9 mouse cellular contexts compared by ENCODE assay signal in the genomic region with DNA sequence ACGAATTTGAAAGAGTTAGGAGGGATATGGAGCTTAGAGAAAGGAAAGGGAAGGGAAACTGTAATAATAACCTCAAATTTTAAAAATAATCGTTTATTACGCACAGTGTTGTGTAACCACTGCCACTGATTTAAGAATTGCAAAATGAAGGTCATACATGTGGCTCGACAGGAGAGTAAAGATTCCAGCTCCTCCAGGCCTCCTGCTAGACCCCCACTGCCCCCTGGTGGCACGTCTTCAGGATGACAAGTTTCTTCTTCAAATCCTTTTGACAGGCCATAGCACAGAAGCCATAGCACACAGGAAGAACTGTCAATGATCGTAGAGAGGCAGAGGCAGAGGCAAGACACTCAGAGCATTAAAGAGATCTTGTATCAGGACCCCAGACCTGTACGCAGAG. TPM values are rescaled to one million over a fixed set of nuclear protein-coding genes. Genes with fewer than 3 reads are reported as not detected.
A peak's percentile ranks its signal among the peaks of the same experiment; 100 is the strongest.
DNase-seq lines count a peak whose midpoint lies in the region; TF ChIP-seq lines count a peak whose summit lies in the region.
"Had no signal": no experiment of that assay in that cellular context is flagged by ENCODE, and none has a peak within 500 bp of the region (broad histone marks: within the 10 kb centered on the region; RNA-seq: fewer than 3 reads in every experiment).

No protein-coding gene starts in this region.

- H3K36me3 ChIP-seq in MEL (ENCODE audit: control insufficient read depth in 1 of 2, insufficient read depth in 2 of 2, low read length in 2 of 2), result no peaks in the 10 kb centered on the region; a peak in 1 of 4 replicates

- TF ChIP-seq EP300 in MEL (IDR thresholded peaks at IDR 0.05; ENCODE audit: low read depth in 1 of 2, low read length in 2 of 2), result no peak

- H3K4me1 ChIP-seq in MEL (ENCODE audit: control insufficient read depth in 1 of 2, insufficient read depth in 2 of 2, low read length in 2 of 2), result peaks cover 0 to 8% of the 10 kb centered on the region in 2 experiments; a peak in 1 of 4 replicates
- H3K4me1 ChIP-seq in bone marrow, adult 2 months (ENCODE audit: control insufficient read depth, insufficient read depth, low read length), result no peaks in the 10 kb centered on the region
- H3K4me1 ChIP-seq in embryonic fibroblast, embryonic 13.5 days (ENCODE audit: control insufficient read depth, insufficient read depth, low read length), result no peaks in the 10 kb centered on the region

- DNase-seq in MEL (ENCODE audit: low read depth, low spot score), result peak; percentile 91
- DNase-seq in heart, postnatal 25 days (ENCODE audit: low spot score), result peak; percentile 20
- peak; percentile 64 to 76 for DNase-seq in layer of hippocampus, adult 2 months (ENCODE audit: low spot score in 2 of 2)
- DNase-seq in lung, postnatal 14 days, result peak; percentile 82
- DNase-seq in right cerebral cortex, adult 18-20 months, result peak; percentile 67
- peak; percentile 70 to 82 for DNase-seq in urinary bladder, postnatal 36 days (ENCODE audit: low spot score in 2 of 2)

- no peak overlapping the region for H3K9ac ChIP-seq in MEL (ENCODE audit: control insufficient read depth, low read depth, low read length, poor library complexity, severe bottlenecking)

- no peak overlapping the region for H3K4me3 ChIP-seq in MEL (ENCODE audit: control insufficient read depth in 1 of 2, insufficient read depth in 1 of 2, low read depth in 2 of 2, low read length in 2 of 2)
- no peak overlapping the region for H3K4me3 ChIP-seq in bone marrow, adult 2 months (replicated peaks; ENCODE audit: control insufficient read depth, low read depth, low read length)
- no peak overlapping the region for H3K4me3 ChIP-seq in embryonic fibroblast, embryonic 13.5 days (ENCODE audit: insufficient read depth, low read length)
- no peak overlapping the region for H3K4me3 ChIP-seq in layer of hippocampus, adult 2 months

- TF ChIP-seq RAD21 in MEL (IDR thresholded peaks at IDR 0.05; ENCODE audit: low read depth, low read length), result peak; percentile 99

- peak in 2 of 3 experiments; percentile 94 to 96 for TF ChIP-seq CTCF in MEL (IDR thresholded peaks at IDR 0.05 in 2 of 3, conservative IDR thresholded peaks at IDR 0.05 in 1 of 3; ENCODE audit: control insufficient read depth in 1 of 3, insufficient read depth in 1 of 3, low read depth in 2 of 3, low read length in 3 of 3, poor library complexity in 1 of 3, severe bottlenecking in 1 of 3)
- TF ChIP-seq CTCF in bone marrow, adult 2 months (IDR thresholded peaks at IDR 0.05; ENCODE audit: control insufficient read depth, insufficient read depth, low read length), result peak; percentile 69; the same call in 1 of the 2 replicates
- TF ChIP-seq CTCF in embryonic fibroblast, embryonic 13.5 days (IDR thresholded peaks at IDR 0.05; ENCODE audit: borderline replicate concordance, insufficient read depth, low read length), result peak; percentile 54; the same call in 1 of the 2 replicates
- TF ChIP-seq CTCF in layer of hippocampus, adult 2 months (conservative IDR thresholded peaks at IDR 0.05), result peak; percentile 88

- H3K27me3 ChIP-seq in MEL (ENCODE audit: control insufficient read depth in 1 of 2, insufficient read depth in 2 of 2, low read length in 2 of 2), result peaks cover 0 to 3% of the 10 kb centered on the region in 2 experiments; a peak in 1 of 4 replicates

- TF ChIP-seq POLR2A in MEL (IDR thresholded peaks at IDR 0.05; ENCODE audit: control insufficient read depth in 1 of 2, insufficient read depth in 1 of 2, low read depth in 1 of 2, low read length in 2 of 2, poor library complexity in 1 of 2), result no peak
- no peak for TF ChIP-seq POLR2A in bone marrow, adult 2 months (IDR thresholded peaks at IDR 0.05; ENCODE audit: borderline replicate concordance, control insufficient read depth, low read depth, low read length)
- no peak for TF ChIP-seq POLR2A in embryonic fibroblast, embryonic 13.5 days (IDR thresholded peaks at IDR 0.05; ENCODE audit: low read depth, low read length)

- intact Hi-C loops in heart, postnatal 25 days (cut with DNase I), result loop anchor here (2.0 to 5.0 kb wide), 2 partner anchors 209 to 297 kb away; a partner anchor contains a TSS

- 17% methylated on average over 7 of the region's 7 CpGs for WGBS in bone marrow, adult 2 months

- no peaks in the 10 kb centered on the region for H3K9me3 ChIP-seq in MEL (replicated peaks; ENCODE audit: insufficient read depth, low read length)

- H3K27ac ChIP-seq in MEL (ENCODE audit: control insufficient read depth, low read depth, low read length), result no peak overlapping the region
- no peak overlapping the region for H3K27ac ChIP-seq in bone marrow, adult 2 months (ENCODE audit: control insufficient read depth, insufficient read depth, low read depth, low read length, poor library complexity)
- no peak overlapping the region for H3K27ac ChIP-seq in embryonic fibroblast, embryonic 13.5 days (ENCODE audit: insufficient read depth, low read length)
- no peak overlapping the region for H3K27ac ChIP-seq in layer of hippocampus, adult 2 months
- H3K27ac ChIP-seq: macrophage had no signal

- H3K79me2 ChIP-seq in MEL (ENCODE audit: control insufficient read depth, insufficient read depth, low read length, poor library complexity), result no peaks in the 10 kb centered on the region

TF ChIP-seq in MEL, 35 proteins besides CTCF, POLR2A, EP300 and RAD21:
- TF ChIP-seq SIN3A (IDR thresholded peaks at IDR 0.05; ENCODE audit: low read length) (peak; percentile 74), MYB (IDR thresholded peaks at IDR 0.05; ENCODE audit: low read depth, low read length) (0 out of 2 replicates have a peak, but pooled peaks have one; percentile 12), ZMIZ1 (IDR thresholded peaks at IDR 0.05; ENCODE audit: low read depth, low read length) (no peak), SMC3 (IDR thresholded peaks at IDR 0.05; ENCODE audit: low read depth, low read length) (peak; percentile 97), MEF2A (IDR thresholded peaks at IDR 0.05; ENCODE audit: extremely low read depth, insufficient replicate concordance, low read depth, low read length, poor library complexity, severe bottlenecking) (0 out of 2 replicates have a peak, but pooled peaks have one; percentile 38), MXI1 (IDR thresholded peaks at IDR 0.05; ENCODE audit: low read depth, low read length) (peak; percentile 57; the same call in 1 of the 2 replicates), MYC (IDR thresholded peaks at IDR 0.05; ENCODE audit: low read depth, low read length) (peak; percentile 58; the same call in 1 of the 2 replicates), HCFC1 (IDR thresholded peaks at IDR 0.05; ENCODE audit: low read depth, low read length) (0 out of 2 replicates have a peak, but pooled peaks have one; percentile 32), RCOR1 (IDR thresholded peaks at IDR 0.05; ENCODE audit: low read depth, low read length) (0 out of 2 replicates have a peak, but pooled peaks have one; percentile 52), POLR2AphosphoS2 (IDR thresholded peaks at IDR 0.05; ENCODE audit: low read length) (no peak), MAFK (IDR thresholded peaks at IDR 0.05; ENCODE audit: borderline replicate concordance, low read depth, low read length) (no peak), USF1 (IDR thresholded peaks at IDR 0.05; ENCODE audit: low read depth, low read length) (no peak), KAT2A (conservative IDR thresholded peaks at IDR 0.05; ENCODE audit: low read depth, low read length) (no peak), ZKSCAN1 (IDR thresholded peaks at IDR 0.05; ENCODE audit: low read depth, low read length) (no peak), BHLHE40 (IDR thresholded peaks at IDR 0.05; ENCODE audit: borderline replicate concordance, low read depth, low read length) (peak; percentile 52; the same call in 1 of the 2 replicates), TBP (IDR thresholded peaks at IDR 0.05; ENCODE audit: low read depth, low read length) (no peak), CHD2 (IDR thresholded peaks at IDR 0.05; ENCODE audit: low read length) (no peak), ZC3H11A (IDR thresholded peaks at IDR 0.05; ENCODE audit: low read depth, low read length) (peak; percentile 95), MAX (IDR thresholded peaks at IDR 0.05; ENCODE audit: low read length) (peak; percentile 57), ZNF384 (IDR thresholded peaks at IDR 0.05; ENCODE audit: low read depth, low read length) (peak; percentile 40; the same call in 1 of the 2 replicates)

RNA-seq across cellular contexts. Expression of a gene that starts 9.1 kb away (rescaled TPM):
- 0.20 and 0.46 TPM in 2 replicates for total RNA-seq in MEL (2012; rRNA removed)
- polyA plus RNA-seq in MEL (2012; ENCODE audit: insufficient read depth in 1 of 2, insufficient read length in 2 of 2, low read depth in 1 of 2, low replicate concordance in 2 of 2, missing spikeins in 1 of 2), result under 1 TPM in 1 of 2 experiments, not detected in 1; 0.11 TPM
- not detected in 2 replicates for polyA plus RNA-seq in bone marrow, adult 2 months (2011; ENCODE audit: insufficient read depth, insufficient read length, low replicate concordance, missing spikeins)
- not detected in 2 replicates for polyA plus RNA-seq in embryonic fibroblast, embryonic 13.5 days (2011; ENCODE audit: insufficient read length, low read depth, missing spikeins)
- not detected for total RNA-seq in heart, postnatal 25 days (2021)
- not detected for total RNA-seq in layer of hippocampus, adult 2 months (2021)
- polyA plus RNA-seq: macrophage had no signal

RNA-seq across cellular contexts. Expression of a gene that starts 41.2 kb away (rescaled TPM):
- not detected in 2 replicates for total RNA-seq in MEL (2012; rRNA removed)
- under 1 TPM in 1 of 2 experiments, not detected in 1; 0.18 TPM for polyA plus RNA-seq in MEL (2012; ENCODE audit: insufficient read depth in 1 of 2, insufficient read length in 2 of 2, low read depth in 1 of 2, low replicate concordance in 2 of 2, missing spikeins in 1 of 2)
- polyA plus RNA-seq in bone marrow, adult 2 months (2011; ENCODE audit: insufficient read depth, insufficient read length, low replicate concordance, missing spikeins), result not detected in 2 replicates
- not detected in 2 replicates for polyA plus RNA-seq in embryonic fibroblast, embryonic 13.5 days (2011; ENCODE audit: insufficient read length, low read depth, missing spikeins)
- total RNA-seq in heart, postnatal 25 days (2021), result not detected
- total RNA-seq in layer of hippocampus, adult 2 months (2021), result not detected
- polyA plus RNA-seq: macrophage had no signal

RNA-seq across cellular contexts. Expression of a gene that starts 49.0 kb away (rescaled TPM):
- not detected in 2 replicates for total RNA-seq in MEL (2012; rRNA removed)
- not detected for polyA plus RNA-seq in MEL (2012; ENCODE audit: insufficient read depth in 1 of 2, insufficient read length in 2 of 2, low read depth in 1 of 2, low replicate concordance in 2 of 2, missing spikeins in 1 of 2)
- not detected in 2 replicates for polyA plus RNA-seq in bone marrow, adult 2 months (2011; ENCODE audit: insufficient read depth, insufficient read length, low replicate concordance, missing spikeins)
- polyA plus RNA-seq in embryonic fibroblast, embryonic 13.5 days (2011; ENCODE audit: insufficient read length, low read depth, missing spikeins), result not detected in 2 replicates
- total RNA-seq in heart, postnatal 25 days (2021), result not detected
- total RNA-seq in layer of hippocampus, adult 2 months (2021), result not detected
- polyA plus RNA-seq: macrophage had no signal

Comparison
In these comparisons a context has a peak if more than half of its experiments do, and no peak if none do; other contexts are left out.
1. DNase-seq: peak in every context shown above with its lines; median percentile 91 in MEL; 82 in lung, postnatal 14 days; 76 in urinary bladder, postnatal 36 days; 70 in layer of hippocampus, adult 2 months; 67 in right cerebral cortex, adult 18-20 months; 20 in heart, postnatal 25 days.